Mouse (Mus musculus) frontal cortex, postnatal 14 days (tissue): Measurements from ENCODE around the gene Rpl35a.
"Not testable (repeated sequence)": the region's sequence is repeated elsewhere in the genome, so short reads cannot be mapped to it uniquely, and the experiment has no call there.

Experiments used
- DNase-seq, 2 experiments: peaks; one replicate each; pipeline ENCODE4 v3.0.0; 2022; ENCODE audit warnings: low spot score in 2 of 2

The Rpl35a gene

DNA sequence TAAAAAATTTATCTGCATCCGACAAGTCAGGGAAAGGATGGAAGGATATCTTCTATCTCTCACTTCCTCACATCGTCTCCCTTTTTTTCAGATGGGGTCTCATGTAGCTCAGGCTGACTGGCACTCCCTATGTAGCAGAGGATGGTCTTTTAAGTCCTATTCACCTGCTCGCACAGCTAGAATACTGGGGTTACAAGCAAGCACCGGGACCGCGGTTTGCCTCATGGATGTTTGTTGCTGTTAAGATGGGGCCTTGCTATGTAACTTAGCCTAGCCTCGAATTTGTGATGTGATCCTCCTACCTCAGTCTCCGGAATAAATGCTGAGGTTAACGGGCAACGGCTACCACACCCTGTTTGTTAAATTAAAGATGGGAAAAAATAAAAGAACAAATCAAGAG lies 598 bp upstream of the Rpl35a start:
- no peak for DNase-seq

DNA sequence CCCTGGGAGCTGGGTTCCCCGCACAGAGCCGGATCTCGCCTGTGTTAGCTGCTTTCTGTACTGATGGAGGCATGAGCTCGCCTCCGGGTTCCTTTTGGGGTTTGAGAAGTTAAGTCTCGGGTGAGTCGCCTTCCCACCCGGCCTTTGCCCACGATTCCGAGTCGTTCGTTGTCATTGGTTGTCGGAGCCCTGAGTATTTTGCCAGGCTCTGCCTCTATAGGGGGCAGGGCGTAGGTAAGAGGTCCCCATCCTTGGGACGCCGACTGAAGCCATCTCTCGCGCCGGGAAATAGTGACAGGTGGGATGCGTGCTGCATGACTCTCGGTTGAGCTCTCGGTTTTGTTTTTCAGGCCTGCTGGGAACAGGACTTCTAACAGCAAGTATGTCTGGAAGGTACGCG lies 533 bp downstream of the Rpl35a start:
- DNase-seq = peak in 1 of 2 experiments; percentile 18

DNA sequence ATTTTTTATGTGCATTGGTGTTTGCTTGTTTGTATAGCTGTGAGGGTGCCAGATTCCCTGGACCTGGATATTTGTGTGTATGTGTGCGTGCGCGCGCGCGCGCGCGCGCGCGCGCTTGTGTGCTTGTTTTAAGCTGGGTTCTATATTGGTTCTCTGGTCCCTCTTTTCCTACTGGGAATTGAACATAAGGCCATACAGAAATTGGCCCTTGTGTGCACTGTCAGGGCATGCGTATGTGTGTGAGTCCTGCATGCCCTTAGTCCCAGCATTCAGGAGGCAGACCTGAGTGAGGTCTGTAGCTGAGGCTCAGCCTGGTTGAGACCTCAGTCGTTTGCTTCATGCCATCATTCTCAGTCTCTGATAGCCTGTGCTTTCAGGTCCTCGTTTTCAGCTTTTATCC lies 1.8 kb downstream of the Rpl35a start:
- DNase-seq = no peak

DNA sequence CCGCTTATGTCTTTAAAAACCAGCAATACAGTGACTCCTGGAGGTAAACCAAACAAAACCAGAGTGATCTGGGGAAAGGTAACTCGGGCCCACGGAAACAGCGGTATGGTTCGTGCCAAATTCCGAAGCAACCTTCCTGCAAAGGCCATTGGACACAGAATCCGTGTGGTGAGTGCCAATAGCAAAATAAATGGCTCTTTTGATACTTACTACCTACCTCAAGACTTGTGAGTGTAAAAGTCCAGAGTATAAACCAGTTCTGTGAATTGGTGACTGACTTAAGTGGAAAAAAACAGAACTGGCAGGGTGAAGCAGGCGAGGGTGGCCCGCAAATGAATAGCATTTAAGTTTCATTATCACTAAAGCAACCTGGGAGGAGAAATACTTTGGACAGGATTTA lies 2.4 kb downstream of the Rpl35a start:
- not testable (repeated sequence) for DNase-seq

DNA sequence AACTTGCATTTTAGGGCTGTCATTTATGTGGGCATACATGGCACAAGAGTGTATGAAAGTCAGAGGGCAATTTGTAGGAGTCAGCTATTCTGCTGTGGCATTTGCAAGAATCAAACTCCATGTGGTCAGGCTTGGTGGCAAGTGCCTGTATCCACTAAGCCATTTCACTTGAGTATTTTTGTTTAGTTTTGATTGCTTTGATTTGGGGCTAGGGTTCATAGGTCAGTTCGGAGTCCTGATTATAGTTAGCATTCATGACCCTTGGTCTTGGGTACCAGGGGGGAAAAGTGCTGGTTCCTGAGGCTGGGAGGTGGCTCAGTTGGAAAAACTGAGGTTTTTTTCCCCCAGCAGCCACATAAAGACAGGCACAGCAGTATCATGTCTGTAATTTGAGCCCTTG lies 3.2 kb downstream of the Rpl35a start:
- no peak for DNase-seq

DNA sequence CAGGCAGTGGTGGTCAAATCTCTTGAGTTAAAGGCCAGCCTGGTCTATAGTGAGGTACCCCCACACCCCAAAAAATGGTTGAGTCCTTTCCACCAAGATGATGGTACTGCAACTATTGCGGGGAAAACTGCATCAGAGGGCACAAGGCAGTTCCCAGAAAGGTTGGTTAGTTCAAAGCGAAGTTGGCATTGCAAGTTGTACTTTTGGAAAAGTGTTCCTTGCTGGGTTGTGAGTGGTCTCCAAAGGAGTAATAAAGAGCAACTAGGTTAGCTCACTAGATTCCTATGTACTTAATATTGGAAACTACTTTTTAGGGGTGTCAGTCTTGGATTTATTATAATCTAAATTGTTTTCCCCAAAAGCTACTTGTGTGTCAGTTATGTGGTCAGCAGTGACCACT lies 4.7 kb downstream of the Rpl35a start:
- DNase-seq = no peak

DNA sequence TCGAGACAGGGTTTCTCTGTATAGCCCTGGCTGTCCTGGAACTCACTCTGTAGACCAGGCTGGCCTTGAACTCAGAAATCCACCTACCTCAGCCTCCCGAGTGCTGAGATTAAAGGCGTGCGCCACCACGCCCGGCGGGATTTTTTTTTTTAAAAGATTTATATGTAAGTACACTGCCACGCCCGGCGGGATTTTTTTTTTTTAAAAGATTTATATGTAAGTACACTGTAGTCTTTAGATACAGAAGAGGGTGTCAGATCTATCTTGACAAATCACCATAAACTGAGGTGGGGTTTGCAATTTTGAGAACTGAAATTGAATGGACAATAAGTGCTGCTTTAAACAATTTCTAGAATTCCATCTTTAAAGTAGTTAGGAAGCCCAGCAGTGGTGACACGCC lies 5.1 kb downstream of the Rpl35a start:
- no peak for DNase-seq

DNA sequence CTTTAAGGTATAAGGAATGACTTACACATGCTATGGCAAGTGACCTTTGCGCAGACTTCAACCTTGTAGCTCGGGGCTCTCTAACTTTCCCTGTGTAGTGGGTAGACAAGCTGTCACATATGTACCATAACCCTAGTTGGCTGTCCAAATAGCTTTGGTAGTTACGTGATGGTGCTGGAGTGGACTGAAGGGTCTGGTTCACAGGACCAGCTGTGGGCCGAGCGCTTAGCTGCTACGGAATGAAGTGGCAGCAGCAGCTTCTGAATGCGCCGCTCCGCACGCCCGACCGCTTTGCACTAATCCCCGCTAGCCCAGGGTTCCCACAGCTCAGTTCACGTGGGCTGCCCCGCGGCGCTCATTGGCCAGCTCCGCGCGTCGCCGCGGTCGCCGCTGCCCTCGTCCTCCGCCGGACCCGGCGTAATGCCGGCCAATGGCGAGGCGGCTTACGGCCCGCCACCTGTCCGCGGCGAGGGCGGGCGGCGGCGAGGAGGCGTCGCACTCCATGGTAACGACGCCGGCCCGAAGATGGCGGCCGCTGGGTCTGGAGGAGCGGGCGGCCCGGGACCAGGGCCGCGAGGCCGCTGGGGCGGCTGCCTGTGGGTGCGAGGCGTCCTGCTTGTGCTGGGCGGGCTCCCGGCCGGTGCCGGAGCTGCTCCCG lies 5.9 kb downstream of the Rpl35a start, which contains the start of gene Lmln:
TSS of gene Lmln (plus strand) at position 498 of the 658 bp plus-strand sequence.
- peak; percentile 76 to 81 for DNase-seq

DNA sequence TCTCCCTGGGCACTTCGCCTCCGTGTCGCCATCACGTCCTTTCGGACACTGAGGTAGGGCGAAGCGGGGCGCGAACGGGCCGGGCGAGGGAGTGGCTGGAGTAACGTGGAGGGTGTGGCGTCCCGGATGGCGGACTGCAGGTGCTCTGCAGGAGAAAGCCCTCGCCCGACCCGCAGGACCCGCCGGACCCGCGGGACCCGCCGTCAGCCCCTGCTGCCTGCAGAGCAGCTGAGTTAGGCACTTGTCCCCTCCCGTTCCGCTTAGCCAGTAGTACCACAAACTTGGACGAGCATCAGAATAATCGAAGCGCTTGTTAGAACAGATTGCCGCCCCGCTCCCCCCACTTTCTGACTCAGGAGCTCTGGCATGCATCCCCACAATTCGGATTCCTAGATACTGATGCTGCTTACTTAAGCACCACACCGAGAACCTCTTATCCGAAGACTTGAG lies 6.5 kb downstream of the Rpl35a start:
- peak; percentile 49 to 60 for DNase-seq

DNA sequence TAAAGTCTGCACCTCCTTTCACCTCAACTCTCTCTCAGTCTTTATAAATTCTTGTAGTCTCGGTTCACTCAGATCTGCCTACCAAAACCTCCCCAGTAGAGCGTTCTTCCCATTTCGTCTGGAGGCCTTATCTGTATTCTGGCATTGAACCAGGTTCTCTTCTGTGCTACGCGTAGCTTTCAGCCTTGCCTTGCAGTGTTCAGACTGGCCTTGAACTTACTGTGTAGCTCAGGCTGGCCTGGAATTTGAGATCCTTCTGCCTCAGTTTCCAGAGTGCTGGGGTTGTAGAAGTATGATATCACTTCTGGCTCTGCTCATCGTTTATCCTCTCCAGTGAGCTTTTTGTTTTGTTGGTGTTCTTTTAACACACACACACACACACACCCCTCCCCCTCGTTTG lies 7.0 kb downstream of the Rpl35a start:
- no peak for DNase-seq

DNA sequence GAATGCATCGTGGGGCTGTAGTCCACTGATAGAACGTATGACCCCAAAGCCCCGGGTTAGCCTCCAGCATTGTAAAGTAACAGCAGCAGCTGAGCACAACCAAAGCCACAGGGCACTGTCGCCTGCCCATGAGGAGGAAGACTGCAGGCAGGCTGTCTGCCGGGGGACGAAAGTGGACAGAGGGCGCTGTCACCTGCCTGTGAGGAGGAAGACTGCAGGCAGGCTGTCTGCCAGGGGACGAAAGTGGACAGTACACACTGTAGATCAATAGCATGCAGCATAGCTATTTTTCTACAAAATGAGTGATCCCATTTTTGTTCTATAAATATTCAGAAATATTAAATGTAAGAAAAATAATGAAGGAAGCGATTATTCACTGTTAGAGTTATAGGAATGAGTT lies 8.4 kb downstream of the Rpl35a start:
- no peak for DNase-seq

DNA sequence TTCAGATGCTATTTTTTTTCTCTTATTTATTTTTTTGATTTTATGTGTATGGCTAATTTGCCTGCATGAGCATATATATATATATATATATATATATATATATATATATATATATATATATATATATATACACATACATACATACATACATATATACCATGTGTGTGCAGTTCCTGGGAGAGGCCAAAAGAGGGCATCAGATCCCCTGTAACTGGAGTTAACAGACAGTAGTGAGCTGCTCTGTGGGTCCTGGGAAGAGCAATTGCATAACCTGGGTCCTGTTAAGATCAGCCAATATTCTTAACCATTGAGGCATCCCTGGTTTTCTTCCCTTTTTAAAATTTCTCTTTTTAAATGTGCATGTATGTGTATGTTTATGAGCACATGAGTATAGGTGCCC lies 14.7 kb downstream of the Rpl35a start:
- no peak for DNase-seq

DNA sequence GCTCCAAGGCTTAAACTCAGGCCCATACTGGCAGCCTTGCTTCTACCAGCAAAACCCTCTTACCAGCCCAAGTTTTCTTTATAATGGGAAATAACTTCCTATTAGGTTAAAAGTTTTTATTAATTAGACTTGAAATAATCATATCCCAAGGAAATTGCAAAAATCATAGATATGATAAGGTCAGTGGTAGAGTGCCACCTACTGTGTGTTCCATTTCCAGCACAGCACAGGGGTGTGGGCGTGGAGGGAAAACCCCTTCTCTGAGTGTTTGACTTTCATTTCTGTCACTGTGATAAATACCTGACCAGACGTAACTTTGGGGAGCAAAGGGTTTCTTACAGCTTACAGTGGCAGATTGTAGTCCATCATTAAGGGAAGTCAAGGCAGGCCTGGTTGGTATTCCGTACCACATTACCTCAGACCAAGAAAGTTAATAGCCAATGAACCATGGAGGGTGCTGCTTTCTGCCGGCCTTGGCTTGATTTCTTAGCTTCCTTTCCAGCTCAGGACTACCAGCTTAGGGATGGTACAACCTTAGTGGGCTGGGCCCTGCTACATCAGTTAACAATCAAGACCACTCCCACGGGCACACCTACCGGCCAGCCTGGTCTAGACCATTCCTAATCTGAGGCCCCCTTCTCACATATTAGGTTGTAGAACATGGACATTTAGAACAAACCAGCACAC lies 16.8 kb downstream of the Rpl35a start:
- DNase-seq = no peak

DNA sequence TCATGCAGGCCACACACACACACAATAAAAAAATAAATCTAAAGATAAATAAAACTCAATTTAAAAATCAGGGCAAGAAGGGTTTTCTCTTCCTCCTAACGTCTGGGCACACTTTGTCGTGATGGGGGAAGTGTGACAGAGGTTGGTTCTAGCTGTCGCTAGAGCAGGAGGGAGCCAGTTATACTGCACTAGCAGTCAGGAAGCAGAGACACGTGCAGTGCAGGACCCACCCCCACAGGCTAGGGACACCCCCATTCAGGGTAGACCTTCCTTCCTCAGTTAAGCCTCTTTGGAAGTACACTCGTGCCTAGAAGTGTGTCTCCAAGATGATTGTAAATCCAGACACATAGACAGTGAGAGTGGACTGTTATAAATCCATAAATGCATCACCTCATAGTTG lies 18.7 kb downstream of the Rpl35a start:
- DNase-seq = no peak

DNA sequence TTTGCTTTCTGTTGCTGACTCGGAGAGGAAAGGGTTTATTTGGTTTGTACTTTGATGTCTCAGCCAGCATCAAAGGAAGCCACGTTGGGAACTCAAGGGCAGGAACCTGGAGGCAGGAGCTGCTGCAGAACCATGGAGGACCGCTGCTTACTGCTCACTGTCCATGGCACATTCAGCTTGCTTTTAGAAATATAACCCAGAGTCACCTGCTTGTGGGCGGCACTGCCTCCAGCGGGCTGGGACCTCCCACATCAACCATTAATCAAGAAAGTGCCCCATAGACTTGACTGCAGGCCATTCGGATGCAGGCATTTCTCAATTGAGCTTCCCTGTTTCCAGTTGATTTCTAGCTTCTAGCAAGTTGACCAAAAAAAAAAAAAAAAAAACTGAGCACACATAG lies 19.8 kb downstream of the Rpl35a start:
- DNase-seq = no peak

DNA sequence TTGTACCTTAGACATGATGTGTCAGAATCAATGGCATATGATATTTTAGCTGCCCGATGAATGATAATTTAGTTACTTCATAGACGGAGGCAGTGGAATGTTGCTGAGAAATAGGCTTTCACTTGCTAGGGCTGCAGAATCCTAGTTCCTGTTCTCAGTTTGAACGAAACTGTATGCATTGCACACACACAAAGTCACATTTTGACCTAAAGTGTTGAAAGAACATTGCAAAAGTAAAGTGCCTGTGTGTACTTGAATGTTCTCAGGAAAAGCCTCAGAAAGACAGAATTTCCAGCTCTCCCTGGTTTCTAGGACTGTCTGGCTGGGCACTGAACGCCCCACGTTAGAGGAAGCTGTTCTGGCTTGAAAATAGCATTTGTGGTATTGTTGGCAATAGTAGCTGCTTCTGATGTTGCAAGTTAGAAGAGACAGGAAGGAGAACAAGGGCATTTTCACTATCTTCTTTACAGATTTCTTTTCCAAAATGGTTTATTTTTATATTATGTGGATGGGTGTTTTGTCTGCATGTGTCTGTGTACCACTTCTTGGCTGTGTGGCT lies 20.9 kb downstream of the Rpl35a start:
- no peak for DNase-seq

DNA sequence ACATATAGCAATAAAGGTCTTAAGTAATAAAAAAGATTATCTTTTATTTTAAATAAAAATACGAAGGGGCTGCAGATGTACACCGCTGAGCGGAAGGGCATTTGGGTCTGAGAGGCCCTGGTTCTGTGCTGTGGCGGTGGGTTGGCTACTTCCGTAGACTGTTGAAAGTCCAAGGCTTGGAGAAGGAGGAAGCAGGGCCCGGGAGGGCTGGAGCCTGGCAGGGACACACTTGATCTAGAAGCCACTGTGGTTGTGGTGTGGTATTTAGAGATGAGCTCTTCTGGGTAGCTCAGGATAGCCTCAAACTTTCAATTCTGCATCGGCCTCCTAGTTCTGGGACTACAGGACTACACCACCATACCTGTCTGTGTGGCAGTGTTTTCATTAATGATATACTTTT lies 23.8 kb downstream of the Rpl35a start:
- no peak for DNase-seq

DNA sequence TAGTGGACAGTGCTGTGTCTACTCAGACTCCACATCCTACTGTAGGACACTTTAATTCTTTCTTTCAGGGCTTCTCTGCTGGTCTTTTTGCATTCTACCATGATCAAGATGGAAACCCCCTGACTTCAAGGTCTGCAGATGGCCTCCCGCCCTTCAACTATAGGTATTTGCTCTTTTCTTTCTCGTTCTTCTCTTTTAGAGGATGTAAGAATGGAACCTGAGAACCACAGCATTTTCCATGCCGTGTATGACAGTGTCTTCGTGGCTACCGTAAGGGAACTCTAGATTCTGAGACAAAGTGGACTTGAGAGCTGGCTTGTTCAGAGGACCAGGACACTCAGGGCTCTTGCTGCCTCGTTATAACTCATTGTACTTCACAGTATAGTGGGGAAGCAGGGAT lies 26.7 kb downstream of the Rpl35a start:
- no peak for DNase-seq

DNA sequence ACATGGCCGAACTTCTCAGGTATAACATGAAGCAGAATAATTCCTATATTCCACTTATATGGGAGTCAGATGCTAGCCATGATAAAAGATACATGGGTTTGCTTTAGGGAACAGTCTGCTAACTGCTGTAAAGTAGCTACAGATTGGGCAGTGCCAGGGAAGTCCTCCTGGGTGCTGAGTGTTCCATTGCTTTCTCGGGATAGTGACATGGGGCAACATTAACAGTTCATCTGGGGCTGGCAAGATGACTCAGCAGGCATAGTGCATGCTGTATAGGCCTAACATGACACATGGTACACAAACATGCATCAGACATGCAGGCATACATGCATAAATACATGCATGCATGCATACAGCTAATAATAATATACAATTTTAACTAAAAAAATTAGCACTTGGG lies 27.7 kb downstream of the Rpl35a start:
- DNase-seq = no peak

DNA sequence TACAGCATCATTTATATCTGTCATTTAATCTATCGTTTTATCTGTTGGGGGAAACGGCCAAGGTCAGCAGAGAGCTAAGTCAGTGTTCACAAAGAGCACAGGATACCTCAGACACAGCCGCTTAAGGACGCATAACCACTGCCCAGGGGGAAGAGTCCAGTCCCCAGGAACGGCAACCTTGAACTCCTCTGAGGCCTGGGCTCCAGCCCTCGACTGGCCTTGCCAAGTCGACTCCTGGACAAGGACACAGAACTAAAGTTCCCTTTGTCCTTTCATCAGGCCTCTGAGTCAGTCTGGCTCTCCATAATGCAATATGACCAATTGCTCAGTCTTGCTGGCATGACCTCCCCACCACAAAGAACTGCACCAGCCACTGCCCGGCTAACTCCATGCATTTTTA lies 29.4 kb downstream of the Rpl35a start:
- DNase-seq = no peak
